Mouse (Mus musculus) lung, adult 2 months (tissue): ENCODE data around the gene Fpr1. TPM values are rescaled to one million over a fixed set of nuclear protein-coding genes. Genes with fewer than 3 reads are reported as not detected.

ENCODE experiments used
- DNase-seq: peaks from one replicate; pipeline ENCODE4 v3.0.0; 2022
- H3K4me1 ChIP-seq: fragments of 200-500 bp; 2 replicates; pipeline ENCODE4 v1.6.1; 2011; ENCODE audit warnings: low read length; ENCODE audit not compliant: control insufficient read depth, insufficient read depth
- H3K4me3 ChIP-seq: fragments of 200-500 bp; replicated peaks from 2 replicates; pipeline ENCODE3; 2011; ENCODE audit warnings: low read depth, mild to moderate bottlenecking, control low read depth, low read length; ENCODE audit errors: extremely low read depth
- CTCF ChIP-seq: fragments of 200-500 bp; IDR thresholded peaks from 2 replicates; pipeline ENCODE4 v1.5.1; 2011; ENCODE audit warnings: mild to moderate bottlenecking, low read length, control low read depth; ENCODE audit not compliant: insufficient read depth
- POLR2A ChIP-seq: fragments of 200-500 bp; IDR thresholded peaks from 2 replicates; pipeline ENCODE4 v1.6.1; 2011; ENCODE audit warnings: low read depth, mild to moderate bottlenecking, control low read depth, low read length, borderline replicate concordance; ENCODE audit errors: extremely low read depth
- WGBS: fragments of 180-500 bp; shearing (Covaris S2); methylation state at CpG from one replicate; pipeline ENCODE4 v1.1.7; 2018; 5-methylcytosine and 5-hydroxymethylcytosine counted together
- polyA plus RNA-seq: library from polyadenylated mRNA; depleted of rRNA; stranded (reverse); fragments of >200 nt; gene quantifications from 2 replicates; pipeline ENCODE4 v1.2.3, GENCODE M21; 2012

Fpr1 gene
- polyA plus RNA-seq, 1 experiment = 19.0 TPM

- TF ChIP-seq POLR2A (peak; percentile 43; the same call in 1 of the 2 replicates), CTCF (peak; percentile 75)
- Histone ChIP-seq H3K4me1 (peaks cover 2% of the 10 kb centered on the region), H3K4me3 (peak overlapping the region; percentile 61)
- under 1% methylated on average over 43 of the region's 43 CpGs for WGBS
- peak; percentile 97 for DNase-seq
These were observed 45.6 kb downstream of the Fpr1 start for GRCm38 (mm10) chr17:17837919-17838701.

- Histone ChIP-seq H3K4me3 (peak overlapping the region; percentile 61), H3K4me1 (peaks cover 2% of the 10 kb centered on the region)
- DNase-seq = no peak
- TF ChIP-seq POLR2A (no peak), CTCF (no peak)
- WGBS = 9% methylated on average over 13 of the region's 13 CpGs
These were observed 46.3 kb downstream of the Fpr1 start for GRCm38 (mm10) chr17:17837426-17837825.

DNA sequence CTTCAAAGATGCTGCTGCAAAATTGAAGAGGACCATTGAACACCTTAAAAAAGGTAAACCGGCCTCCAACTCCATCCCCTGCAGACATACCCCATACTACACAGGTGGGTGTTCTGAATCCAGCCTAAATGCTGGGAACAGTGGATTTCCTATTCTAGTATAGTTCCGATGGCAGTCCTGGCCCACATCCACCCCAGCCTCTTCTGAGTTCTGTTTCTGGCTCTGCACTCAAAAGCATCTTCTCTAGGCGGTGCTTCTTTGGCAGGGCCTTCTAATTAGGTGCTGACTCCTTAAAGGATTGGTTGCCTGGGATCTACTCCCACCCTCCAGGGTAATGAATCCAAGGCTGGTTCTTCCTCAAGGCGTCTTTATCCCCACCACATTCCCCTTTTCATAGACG lies 47.6 kb downstream of the Fpr1 start:
- WGBS = 71% methylated on average over 5 of the region's 5 CpGs
- DNase-seq = no peak
- TF ChIP-seq CTCF = no peak
- no peak for TF ChIP-seq POLR2A

DNA sequence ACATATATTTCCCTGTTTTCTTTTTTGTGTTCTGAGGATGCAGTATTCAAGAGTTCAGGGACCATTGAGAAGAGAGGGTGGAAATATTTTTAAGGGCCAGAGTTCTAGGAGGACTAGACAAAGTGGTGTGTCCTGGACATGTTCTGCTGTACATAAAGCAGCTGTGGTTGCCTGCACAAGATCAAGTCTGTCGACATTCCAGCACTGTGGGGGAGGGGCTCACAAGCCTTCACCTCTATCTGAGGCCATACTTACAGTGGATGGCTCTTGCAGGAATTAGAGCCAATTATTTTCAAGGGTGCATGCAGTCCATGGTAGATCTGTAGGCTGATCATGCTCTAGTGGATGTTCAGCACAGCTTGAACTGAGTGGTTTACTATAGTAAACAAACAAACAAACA lies 48.8 kb downstream of the Fpr1 start:
- TF ChIP-seq POLR2A (no peak), CTCF (no peak)
- peak; percentile 38 for DNase-seq
- WGBS = 0% methylated on average over 1 of the region's 1 CpGs
- Histone ChIP-seq H3K4me3 (no peak overlapping the region), H3K4me1 (peaks cover 2% of the 10 kb centered on the region)

More for the DNA sequence above, 47.6 kb downstream of the Fpr1 start:
- peaks cover 2% of the 10 kb centered on the region for H3K4me1 ChIP-seq
- H3K4me3 ChIP-seq = no peak overlapping the region

DNA sequence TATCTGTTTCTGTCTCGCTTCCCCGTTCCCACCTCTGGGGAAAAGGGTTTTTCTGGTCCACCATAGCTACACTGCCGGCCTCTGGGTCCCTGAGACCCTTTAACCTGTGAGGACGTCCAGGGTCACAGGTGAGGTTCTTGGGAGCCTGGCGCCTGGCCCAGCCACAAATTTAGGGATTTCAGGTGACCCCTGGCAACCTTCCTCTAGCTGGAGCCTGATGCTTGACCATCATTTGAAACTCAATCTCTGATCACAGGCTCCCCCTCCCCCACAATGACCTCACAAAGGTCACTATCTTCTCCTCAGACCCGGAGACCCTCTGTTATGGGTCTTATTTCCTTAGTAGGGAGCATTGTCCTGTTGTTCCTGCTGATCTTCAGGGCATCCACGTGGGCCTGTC lies 53.0 kb downstream of the Fpr1 start:
- Histone ChIP-seq H3K4me3 (no peak overlapping the region), H3K4me1 (peaks cover 3% of the 10 kb centered on the region)
- 65% methylated on average over 7 of the region's 7 CpGs for WGBS
- no peak for DNase-seq
- no peak for TF ChIP-seq CTCF
- TF ChIP-seq POLR2A = no peak

DNA sequence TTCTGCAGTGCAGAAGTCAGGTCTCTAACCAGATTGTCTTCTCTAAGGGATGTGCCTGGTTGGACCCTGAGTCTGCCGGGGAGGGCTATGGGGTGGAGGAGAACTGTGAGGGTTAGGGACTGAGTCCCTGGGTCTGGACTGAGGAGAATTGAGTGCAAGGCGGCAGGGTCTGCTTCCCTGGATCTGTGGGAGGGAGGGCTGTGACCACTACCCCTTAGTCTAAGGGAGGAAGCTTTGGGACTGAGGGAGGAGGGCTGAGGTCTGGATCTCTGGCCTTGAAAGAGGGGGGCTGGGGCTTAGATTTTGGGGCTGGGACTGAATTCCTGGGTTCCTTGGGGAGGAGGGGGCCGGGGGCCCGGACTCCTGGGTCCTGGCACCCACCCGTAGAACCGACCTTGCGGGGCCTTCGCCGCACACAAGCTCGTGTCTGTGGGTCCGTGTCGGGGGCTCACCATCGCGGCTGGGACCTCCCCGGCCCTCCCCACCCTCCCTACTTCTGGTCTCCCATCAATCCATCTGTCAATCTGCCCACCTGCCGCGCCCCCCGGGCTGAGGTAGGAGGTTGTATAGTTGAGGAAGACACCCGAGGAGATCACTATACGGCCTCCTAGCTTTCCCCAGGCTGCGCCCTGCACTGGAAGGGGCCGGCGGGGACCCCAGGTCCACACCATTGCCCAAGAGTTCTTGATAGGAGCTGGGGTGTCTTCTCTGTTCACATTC lies 53.8 kb downstream of the Fpr1 start:
- no peak for DNase-seq
- H3K4me1 ChIP-seq = peaks cover 3% of the 10 kb centered on the region
- TF ChIP-seq POLR2A (no peak), CTCF (no peak)
- 47% methylated on average over 23 of the region's 23 CpGs for WGBS
- H3K4me3 ChIP-seq = no peak overlapping the region

GRCm38 (mm10) chr17:17829052-17829785 lies 54.5 kb downstream of the Fpr1 start:
- WGBS = 18% methylated on average over 6 of the region's 6 CpGs
- no peak for DNase-seq
- TF ChIP-seq CTCF = no peak
- no peak for TF ChIP-seq POLR2A
- Histone ChIP-seq H3K4me1 (peaks cover 3% of the 10 kb centered on the region), H3K4me3 (no peak overlapping the region)

DNA sequence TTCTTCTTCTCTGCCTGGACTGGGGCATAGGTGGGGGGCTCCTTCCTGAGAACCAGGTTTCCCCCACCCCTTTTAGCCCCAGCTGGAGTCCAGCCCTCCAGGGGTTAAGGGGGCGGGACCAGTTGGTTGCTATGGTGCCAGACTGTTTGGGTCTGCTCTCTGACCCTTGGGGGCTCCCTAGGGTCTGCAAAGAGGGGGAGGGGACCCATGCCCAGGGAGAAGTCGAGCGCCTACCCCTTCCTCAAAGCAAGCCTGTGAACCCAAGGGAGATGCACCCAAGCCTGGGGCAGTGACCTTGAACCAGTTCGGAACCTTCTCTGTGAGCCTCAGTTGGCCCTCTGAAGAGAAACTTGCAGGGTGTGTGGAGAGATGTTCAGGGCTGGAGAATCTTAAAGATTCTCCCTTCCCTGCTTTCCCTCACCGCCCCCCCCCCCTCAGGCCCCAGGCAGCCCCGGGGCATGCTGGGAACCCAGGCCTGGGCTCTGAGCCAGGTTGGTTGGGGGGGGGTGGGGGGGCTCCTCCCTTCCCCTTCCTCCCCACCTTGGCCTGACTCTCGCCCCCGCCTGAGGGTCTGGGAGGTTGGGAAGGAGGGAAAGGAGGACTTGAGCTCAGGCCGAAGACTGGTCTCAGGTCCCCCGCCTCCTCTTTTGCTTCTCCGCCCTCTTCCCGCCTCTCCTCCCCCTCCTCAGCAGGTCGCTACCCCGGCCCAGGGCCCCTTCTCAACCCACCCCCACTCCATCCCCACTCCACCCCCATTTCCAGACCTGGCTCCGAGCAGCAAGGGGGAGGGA lies 55.4 kb downstream of the Fpr1 start:
- no peak for TF ChIP-seq POLR2A
- TF ChIP-seq CTCF = no peak
- peak; percentile 52 for DNase-seq
- 2% methylated on average over 13 of the region's 15 CpGs for WGBS
- Histone ChIP-seq H3K4me3 (peak overlapping the region; percentile 79), H3K4me1 (peaks cover 3% of the 10 kb centered on the region; the same call in 1 of the 2 replicates)

DNA sequence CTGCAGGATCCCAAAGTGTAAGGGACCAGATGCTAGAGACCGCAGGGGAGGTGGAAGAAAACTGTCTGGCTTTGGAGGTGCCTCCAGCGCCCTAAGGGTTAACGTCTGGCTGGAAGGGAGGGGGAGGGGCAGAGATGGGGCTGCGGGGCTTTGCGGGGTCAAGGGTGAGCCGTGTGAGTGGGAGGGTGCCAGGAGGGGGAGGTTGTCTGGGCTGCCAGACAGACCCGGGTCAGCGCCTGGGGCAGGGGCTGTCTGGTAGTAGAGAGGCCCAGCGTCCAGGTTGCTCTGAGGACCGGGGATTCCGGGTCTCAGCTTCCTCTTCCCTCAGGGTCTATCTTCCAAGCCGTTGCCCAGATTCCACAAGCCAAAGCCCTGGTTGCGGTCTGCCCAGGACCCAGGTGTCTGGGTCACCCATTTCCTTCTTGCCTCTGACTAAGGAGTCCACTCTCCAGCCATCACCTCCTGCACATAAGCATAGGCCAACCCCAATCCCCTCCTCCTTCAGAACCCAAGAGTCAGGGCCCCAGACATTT lies 56.0 kb downstream of the Fpr1 start:
- TF ChIP-seq CTCF = no peak
- under 1% methylated on average over 13 of the region's 13 CpGs for WGBS
- peak; percentile 62 for DNase-seq
- Histone ChIP-seq H3K4me1 (peaks cover 3% of the 10 kb centered on the region; the same call in 1 of the 2 replicates), H3K4me3 (peak overlapping the region; percentile 79)
